Mouse (Mus musculus) embryonic facial prominence, embryonic 12.5 days (tissue): ENCODE results near the gene Tspan10. TPM values are rescaled to one million over a fixed set of nuclear protein-coding genes. Genes with fewer than 3 reads are reported as not detected.

Experiments
- ATAC-seq: fragments of 200-750 bp; cut with Nextera tagmentation; 2 replicates; pipeline ENCODE4 v1.8.0; 2017; ENCODE audit not compliant: insufficient number of reproducible peaks, insufficient read depth, low FRiP score, low TSS enrichment
- H3K27ac ChIP-seq: fragments of 300-500 bp; sonication (generic); 2 replicates; pipeline ENCODE4 v1.5.1; 2016; ENCODE audit warnings: mild to moderate bottlenecking
- H3K27me3 ChIP-seq: fragments of 300-500 bp; sonication (generic); 2 replicates; pipeline ENCODE4 v1.6.1; 2016; ENCODE audit warnings: mild to moderate bottlenecking, moderate library complexity
- H3K36me3 ChIP-seq: fragments of 300-500 bp; sonication (generic); 2 replicates; pipeline ENCODE4 v1.6.1; 2016; ENCODE audit warnings: mild to moderate bottlenecking
- H3K4me1 ChIP-seq: fragments of 300-500 bp; sonication (generic); 2 replicates; pipeline ENCODE4 v1.6.1; 2016
- H3K4me2 ChIP-seq: fragments of 300-500 bp; sonication (generic); replicated peaks from 2 replicates; pipeline ENCODE4 v1.6.1; 2016; ENCODE audit warnings: mild to moderate bottlenecking, moderate library complexity
- H3K4me3 ChIP-seq: fragments of 300-500 bp; sonication (generic); 2 replicates; pipeline ENCODE4 v1.5.1; 2016; ENCODE audit warnings: mild to moderate bottlenecking
- H3K9ac ChIP-seq: fragments of 300-500 bp; sonication (generic); 2 replicates; pipeline ENCODE4 v1.6.1; 2016; ENCODE audit warnings: mild to moderate bottlenecking, moderate library complexity
- H3K9me3 ChIP-seq: fragments of 300-500 bp; sonication (generic); 2 replicates; pipeline ENCODE4 v1.6.1; 2016; ENCODE audit warnings: mild to moderate bottlenecking, moderate library complexity
- WGBS: fragments of 180-500 bp; shearing (Covaris S2); methylation state at CpG from one replicate; pipeline ENCODE4 v1.1.7; 2016; 5-methylcytosine and 5-hydroxymethylcytosine counted together
- polyA plus RNA-seq: library from polyadenylated mRNA; unstranded; fragments of >200 nt; fragmentation: Nextera tagmentation; extraction: Ambion mirVana; gene quantifications from 2 replicates; pipeline ENCODE4 v1.2.1, GENCODE M21; 2016

Gene Tspan10
- polyA plus RNA-seq, 1 experiment from 2014 or later, result 3.6 TPM

GRCm38 (mm10) chr11:120457772-120458751 lies 15.6 kb downstream of the Tspan10 start, which contains the start of the genes Oxld1 and Ccdc137:
Oxld1 (minus strand) TSS chr11:120458068.
Ccdc137 (plus strand) TSS chr11:120458115.
- peaks cover 38% of the 10 kb centered on the region for H3K36me3 ChIP-seq
- H3K9me3 ChIP-seq, result no peaks in the 10 kb centered on the region
- H3K27ac ChIP-seq, result peak within 1 kb of the TSS; percentile 82
- H3K4me3 ChIP-seq, result peak within 1 kb of the TSS; percentile 95
- WGBS, result 5% methylated on average over 62 of the region's 62 CpGs
- H3K4me1 ChIP-seq, result peaks cover 16% of the 10 kb centered on the region
- ATAC-seq, result peak; percentile 79
- peak within 1 kb of the TSS; percentile 78 for H3K4me2 ChIP-seq
- peak within 1 kb of the TSS; percentile 96 for H3K9ac ChIP-seq
- H3K27me3 ChIP-seq, result no peaks in the 10 kb centered on the region

GRCm38 (mm10) chr11:120458847-120459597 lies 16.6 kb downstream of the Tspan10 start:
- Histone ChIP-seq H3K9me3 (no peaks in the 10 kb centered on the region), H3K27ac (no peak overlapping the region), H3K9ac (peak overlapping the region; percentile 96), H3K4me3 (peak overlapping the region; percentile 95), H3K27me3 (no peaks in the 10 kb centered on the region), H3K36me3 (peaks cover 48% of the 10 kb centered on the region), H3K4me2 (peak overlapping the region; percentile 78), H3K4me1 (peaks cover 16% of the 10 kb centered on the region)
- no peak for ATAC-seq
- WGBS, result 60% methylated on average over 6 of the region's 6 CpGs

- H3K36me3 ChIP-seq, result peaks cover 57% of the 10 kb centered on the region
Observed at GRCm38 (mm10) chr11:120463536-120463935, 21.1 kb downstream of the Tspan10 start.

GRCm38 (mm10) chr11:120464365-120464764 lies 21.9 kb downstream of the Tspan10 start:
- no peak overlapping the region for H3K27ac ChIP-seq
- WGBS, result 90% methylated on average over 5 of the region's 5 CpGs
- H3K9ac ChIP-seq, result no peak overlapping the region
- H3K4me2 ChIP-seq, result no peak overlapping the region
- H3K4me1 ChIP-seq, result peaks cover 24% of the 10 kb centered on the region
- H3K27me3 ChIP-seq, result no peaks in the 10 kb centered on the region
- no peak overlapping the region for H3K4me3 ChIP-seq
- H3K36me3 ChIP-seq, result peaks cover 55% of the 10 kb centered on the region
- no peak for ATAC-seq
- H3K9me3 ChIP-seq, result no peaks in the 10 kb centered on the region

More at GRCm38 (mm10) chr11:120463536-120463935, 21.1 kb downstream of the Tspan10 start:
- no peak overlapping the region for H3K9ac ChIP-seq
- H3K27ac ChIP-seq, result no peak overlapping the region
- peaks cover 29% of the 10 kb centered on the region for H3K4me1 ChIP-seq
- WGBS, result 86% methylated on average over 2 of the region's 2 CpGs
- H3K4me3 ChIP-seq, result no peak overlapping the region
- ATAC-seq, result no peak
- H3K9me3 ChIP-seq, result no peaks in the 10 kb centered on the region
- no peaks in the 10 kb centered on the region for H3K27me3 ChIP-seq
- H3K4me2 ChIP-seq, result no peak overlapping the region

- Histone ChIP-seq H3K36me3 (peaks cover 57% of the 10 kb centered on the region), H3K9ac (no peak overlapping the region), H3K4me3 (no peak overlapping the region), H3K9me3 (no peaks in the 10 kb centered on the region), H3K27me3 (no peaks in the 10 kb centered on the region), H3K4me1 (peaks cover 23% of the 10 kb centered on the region), H3K4me2 (no peak overlapping the region), H3K27ac (no peak overlapping the region)
- ATAC-seq, result no peak
- 95% methylated on average over 4 of the region's 4 CpGs for WGBS
Observed at GRCm38 (mm10) chr11:120465521-120465920, 23.1 kb downstream of the Tspan10 start.

GRCm38 (mm10) chr11:120467051-120467735 lies 24.7 kb downstream of the Tspan10 start, which contains the start of gene Arl16:
Arl16 (minus strand) TSS chr11:120467607.
- peak; percentile 100 for ATAC-seq
- H3K4me1 ChIP-seq, result peaks cover 23% of the 10 kb centered on the region
- peaks cover 57% of the 10 kb centered on the region for H3K36me3 ChIP-seq
- H3K27me3 ChIP-seq, result no peaks in the 10 kb centered on the region
- H3K4me2 ChIP-seq, result peak within 1 kb of the TSS; percentile 91
- peak within 1 kb of the TSS; percentile 84 for H3K9ac ChIP-seq
- under 1% methylated on average over 54 of the region's 54 CpGs for WGBS
- H3K9me3 ChIP-seq, result no peaks in the 10 kb centered on the region
- peak within 1 kb of the TSS; percentile 90 for H3K4me3 ChIP-seq
- H3K27ac ChIP-seq, result peak within 1 kb of the TSS; percentile 85

GRCm38 (mm10) chr11:120467736-120468092 lies 25.3 kb downstream of the Tspan10 start:
- no peak overlapping the region for H3K27ac ChIP-seq
- H3K27me3 ChIP-seq, result no peaks in the 10 kb centered on the region
- peak overlapping the region; percentile 90 for H3K4me3 ChIP-seq
- peak overlapping the region; percentile 84 for H3K9ac ChIP-seq
- WGBS, result under 1% methylated on average over 33 of the region's 33 CpGs
- H3K36me3 ChIP-seq, result peaks cover 57% of the 10 kb centered on the region
- H3K9me3 ChIP-seq, result no peaks in the 10 kb centered on the region
- H3K4me2 ChIP-seq, result peak overlapping the region; percentile 91
- no peak for ATAC-seq
- peaks cover 23% of the 10 kb centered on the region for H3K4me1 ChIP-seq

- Histone ChIP-seq H3K27me3 (no peaks in the 10 kb centered on the region), H3K9me3 (no peaks in the 10 kb centered on the region), H3K36me3 (peaks cover 71% of the 10 kb centered on the region), H3K4me2 (no peak overlapping the region), H3K27ac (no peak overlapping the region), H3K9ac (no peak overlapping the region), H3K4me1 (peaks cover 9% of the 10 kb centered on the region), H3K4me3 (no peak overlapping the region)
- WGBS, result 95% methylated on average over 6 of the region's 6 CpGs
- ATAC-seq, result no peak
Observed at GRCm38 (mm10) chr11:120472052-120472451, 29.6 kb downstream of the Tspan10 start.

- Histone ChIP-seq H3K9ac (peak overlapping the region; percentile 80), H3K4me3 (peak overlapping the region; percentile 87), H3K4me1 (peaks cover 17% of the 10 kb centered on the region), H3K9me3 (no peaks in the 10 kb centered on the region), H3K36me3 (peaks cover 77% of the 10 kb centered on the region), H3K27ac (peak overlapping the region; percentile 90), H3K27me3 (no peaks in the 10 kb centered on the region), H3K4me2 (peak overlapping the region; percentile 75)
- 87% methylated on average over 7 of the region's 7 CpGs for WGBS
- ATAC-seq, result no peak
Observed at GRCm38 (mm10) chr11:120483448-120483934, 41.0 kb downstream of the Tspan10 start.

- Histone ChIP-seq H3K27ac (peak within 1 kb of the TSS; percentile 90), H3K27me3 (no peaks in the 10 kb centered on the region), H3K4me3 (peak within 1 kb of the TSS; percentile 87), H3K9me3 (no peaks in the 10 kb centered on the region), H3K4me2 (peak within 1 kb of the TSS; percentile 75), H3K4me1 (peaks cover 20% of the 10 kb centered on the region), H3K9ac (peak within 1 kb of the TSS; percentile 80), H3K36me3 (peaks cover 73% of the 10 kb centered on the region)
- under 1% methylated on average over 58 of the region's 60 CpGs for WGBS
- ATAC-seq, result peak; percentile 93
Observed at GRCm38 (mm10) chr11:120484265-120484981, 42.0 kb downstream of the Tspan10 start, which contains the start of gene Mrpl12. Mrpl12 (plus strand) TSS chr11:120484613.
